Mouse (Mus musculus): ENCODE measurements around the gene Chac1.

DNA sequence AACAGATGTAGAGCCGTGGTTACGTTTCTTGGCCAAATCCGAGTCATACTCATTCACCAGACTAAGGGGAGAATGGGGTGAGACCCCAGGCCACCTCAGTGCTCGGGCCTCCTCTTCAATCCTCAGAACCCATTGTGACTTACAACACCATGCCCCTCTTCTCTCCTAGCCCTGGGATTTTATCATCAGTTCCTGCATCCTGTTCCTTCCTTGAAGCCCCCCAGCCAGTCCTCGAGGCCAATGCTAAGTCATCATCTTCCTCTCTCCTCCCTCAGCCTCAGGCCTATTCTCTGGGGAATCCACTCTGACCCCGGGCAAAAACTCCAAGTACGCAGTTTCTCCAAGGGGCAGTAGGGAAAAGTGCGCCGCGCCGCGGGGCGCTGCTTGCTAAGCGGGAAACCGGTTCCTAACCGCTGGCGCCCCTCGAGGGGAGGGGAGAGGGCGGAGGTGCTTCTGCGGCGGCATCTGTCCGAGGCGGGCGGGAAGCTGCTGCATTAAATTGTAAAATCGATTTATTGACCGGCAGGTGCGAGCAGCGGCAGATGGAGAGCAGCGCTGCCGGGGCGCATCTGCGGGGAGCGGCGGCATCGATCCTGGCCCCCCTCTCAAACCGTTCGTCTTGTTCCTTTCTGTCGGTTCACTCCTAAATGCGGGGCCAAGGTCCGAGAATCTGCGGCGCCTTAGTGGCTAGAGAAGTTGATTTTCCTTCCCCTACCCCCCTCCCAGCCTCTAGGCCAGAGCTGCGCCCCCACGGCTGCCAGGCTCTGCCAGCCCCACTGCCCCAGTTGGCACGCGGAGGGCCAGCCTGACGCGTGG is 29.1 kb upstream of the Chac1 start:
- no peak for TF ChIP-seq POLR2A (IDR thresholded peaks at IDR 0.05; ENCODE audit: control insufficient read depth in 1 of 2, insufficient read depth in 1 of 2, low read depth in 1 of 2, low read length in 2 of 2, poor library complexity in 1 of 2)
- TF ChIP-seq CTCF (IDR thresholded peaks at IDR 0.05 in 2 of 3, conservative IDR thresholded peaks at IDR 0.05 in 1 of 3; ENCODE audit: control insufficient read depth in 1 of 3, insufficient read depth in 1 of 3, low read depth in 2 of 3, low read length in 3 of 3, poor library complexity in 1 of 3, severe bottlenecking in 1 of 3): no peak
- TF ChIP-seq MEF2A (IDR thresholded peaks at IDR 0.05; ENCODE audit: extremely low read depth, insufficient replicate concordance, low read depth, low read length, poor library complexity, severe bottlenecking): no peak
- no peak for TF ChIP-seq MAFK (IDR thresholded peaks at IDR 0.05; ENCODE audit: borderline replicate concordance, low read depth, low read length)
- TF ChIP-seq SMC3 (IDR thresholded peaks at IDR 0.05; ENCODE audit: low read depth, low read length): no peak
- TF ChIP-seq ZMIZ1 (IDR thresholded peaks at IDR 0.05; ENCODE audit: low read depth, low read length): no peak
- TF ChIP-seq MXI1 (IDR thresholded peaks at IDR 0.05; ENCODE audit: low read depth, low read length): no peak
